Mouse (Mus musculus) lung, postnatal 14 days (tissue): ENCODE measurements around the gene Plk2.
"Not testable (repeated sequence)": the region's sequence is repeated elsewhere in the genome, so short reads cannot be mapped to it uniquely, and the experiment has no call there.

Experiments
- DNase-seq: peaks from one replicate; pipeline ENCODE4 v3.0.0; 2021

Plk2 gene

GRCm38 (mm10) chr13:110394291-110395178 lies at the start of gene Plk2:
Gene Plk2, plus strand, starts transcription at chr13:110395046.
- peak; percentile 98 for DNase-seq

DNA sequence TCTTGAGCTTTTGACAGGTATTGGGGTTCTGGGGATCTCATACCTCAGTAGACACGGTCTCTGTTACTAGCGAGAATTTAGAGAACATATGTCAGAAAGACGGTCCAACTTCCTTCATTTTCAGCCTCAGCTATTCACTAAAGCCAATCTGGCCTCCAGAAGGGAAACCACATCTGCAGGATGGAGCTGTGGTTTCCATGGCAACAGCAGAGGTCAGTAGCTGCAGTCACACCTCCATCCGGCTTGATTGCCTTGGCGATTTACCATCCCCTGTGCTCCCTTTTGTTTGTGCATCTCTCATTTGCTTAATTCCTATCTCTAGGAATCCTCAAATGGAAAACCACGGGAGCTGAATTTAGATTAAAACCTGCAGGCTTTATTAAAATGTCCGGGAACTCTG lies 48.1 kb upstream of the Plk2 start:
- no peak for DNase-seq

- no peak for DNase-seq
These were observed 43.8 kb upstream of the Plk2 start for GRCm38 (mm10) chr13:110351051-110351450.

- DNase-seq = no peak
These were observed 37.9 kb upstream of the Plk2 start, which contains the start of gene Gapt for GRCm38 (mm10) chr13:110356941-110357340. Gene Gapt, minus strand, starts transcription at chr13:110357199.

DNA sequence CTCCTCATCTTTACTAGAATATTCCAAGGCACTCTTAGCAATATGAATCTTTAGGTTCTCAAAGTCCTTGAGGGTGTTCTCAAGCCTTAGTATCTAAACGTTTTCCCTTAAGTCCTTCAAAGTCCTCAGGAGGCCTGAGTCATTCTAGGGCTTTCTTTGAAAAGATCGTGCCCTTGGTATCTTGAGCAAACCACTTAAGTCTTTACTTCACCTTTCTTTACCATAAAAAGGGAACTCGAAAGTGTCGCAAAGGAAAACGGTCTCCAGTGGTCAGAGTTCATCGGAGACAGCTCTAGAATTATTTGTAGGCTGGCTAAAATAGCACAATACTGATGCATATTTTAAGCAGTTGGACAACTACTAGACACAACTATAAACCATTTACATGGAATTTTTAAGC lies 31.1 kb upstream of the Plk2 start:
- no peak for DNase-seq

GRCm38 (mm10) chr13:110366477-110366876 lies 28.4 kb upstream of the Plk2 start:
- DNase-seq = no peak

DNA sequence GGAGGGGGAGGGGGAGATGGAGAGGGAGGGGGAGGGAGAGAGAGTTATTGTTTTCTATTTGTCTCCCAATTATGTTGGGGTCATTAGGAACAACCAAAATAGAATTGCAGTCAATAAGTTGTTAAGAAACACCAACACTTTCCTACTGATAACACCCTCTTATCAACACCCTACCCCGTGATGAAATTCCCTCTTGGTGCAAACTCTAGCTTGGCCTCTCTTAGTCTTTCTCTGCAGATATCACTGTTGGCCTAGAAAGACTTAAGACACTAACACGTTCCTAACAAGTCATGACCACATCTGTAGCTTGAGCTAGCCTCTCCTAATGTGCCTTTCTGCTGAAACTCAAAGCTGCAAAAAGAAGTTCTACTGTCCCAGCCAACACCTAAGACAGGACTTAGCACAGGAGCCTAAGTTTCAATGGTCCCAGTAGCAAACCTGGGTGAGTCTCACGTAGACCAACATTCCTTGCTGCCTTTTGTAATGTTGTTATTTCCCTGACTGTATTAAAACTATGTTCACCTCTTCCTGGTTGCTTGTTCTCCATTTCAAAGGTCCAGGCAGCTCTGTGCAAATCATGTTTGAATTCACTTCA lies 26.8 kb upstream of the Plk2 start:
- DNase-seq = no peak

- peak; percentile 75 for DNase-seq
These were observed 26.2 kb upstream of the Plk2 start for GRCm38 (mm10) chr13:110368556-110369040.

- DNase-seq = no peak
These were observed 25.2 kb upstream of the Plk2 start for GRCm38 (mm10) chr13:110369673-110370072.

GRCm38 (mm10) chr13:110382447-110382901 lies 12.4 kb upstream of the Plk2 start:
- peak; percentile 43 for DNase-seq

DNA sequence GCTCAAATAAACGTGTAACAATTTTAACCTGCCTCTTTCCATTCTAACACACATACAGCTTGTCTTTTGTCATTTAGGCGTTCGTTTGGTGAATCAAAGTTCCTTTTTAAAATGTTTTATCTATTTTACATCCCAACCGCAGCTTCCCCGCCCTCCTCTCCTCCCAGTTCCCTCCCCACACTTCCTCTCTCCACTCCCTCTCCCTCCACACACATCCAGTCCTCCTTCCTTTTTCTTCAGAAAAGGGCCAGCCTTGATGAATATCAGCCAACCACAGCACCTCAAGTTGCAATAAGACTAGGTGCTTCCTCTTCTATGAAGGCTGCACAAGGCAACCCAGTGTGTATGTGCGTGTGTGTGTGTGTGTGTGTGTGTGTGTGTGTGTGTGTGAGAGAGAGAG lies 10.3 kb upstream of the Plk2 start:
- no peak for DNase-seq

DNA sequence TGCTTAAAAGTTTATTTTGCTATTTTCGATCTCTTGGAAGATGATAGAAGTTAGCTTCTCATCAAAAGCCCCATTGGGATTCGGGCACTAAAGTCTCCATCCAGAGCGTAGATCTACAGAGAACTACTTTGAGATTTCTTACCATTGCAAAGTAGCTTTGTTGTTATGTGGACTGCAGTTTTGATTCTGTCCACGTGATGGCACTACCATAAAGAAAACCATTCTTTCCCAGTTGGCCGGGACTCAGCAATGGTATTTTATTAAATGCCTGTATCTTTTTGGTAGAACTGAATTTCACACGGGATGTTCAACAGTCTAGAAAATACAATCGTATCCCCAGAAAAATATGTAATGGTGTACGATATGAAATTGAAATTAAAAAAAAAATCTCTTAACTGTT lies 2.6 kb upstream of the Plk2 start:
- peak; percentile 82 for DNase-seq

DNA sequence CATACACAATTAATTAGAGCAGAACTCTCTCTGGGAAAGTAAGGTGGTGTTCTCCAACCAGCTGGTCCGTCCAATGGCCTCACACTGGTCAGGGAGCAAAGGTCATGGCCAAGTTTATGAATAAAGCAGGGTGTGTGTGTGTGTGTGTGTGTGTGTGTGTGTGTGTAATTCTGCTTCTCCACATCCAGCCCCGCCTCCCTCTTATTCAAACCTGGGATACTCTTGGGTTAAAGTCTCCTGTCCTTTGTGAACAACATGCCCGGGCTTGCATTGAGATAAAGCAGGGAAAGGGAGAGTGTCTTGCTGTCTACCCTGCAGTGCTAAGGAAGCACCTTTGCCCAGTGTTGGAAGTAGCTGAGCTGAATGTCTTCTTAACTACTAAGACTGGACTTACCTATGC lies 2.2 kb upstream of the Plk2 start:
- DNase-seq = no peak

- DNase-seq = peak; percentile 40
These were observed 441 bp downstream of the Plk2 start for GRCm38 (mm10) chr13:110395179-110395794.

- DNase-seq = peak; percentile 16
These were observed 1.3 kb downstream of the Plk2 start for GRCm38 (mm10) chr13:110395916-110396685.

GRCm38 (mm10) chr13:110397750-110398149 lies 2.9 kb downstream of the Plk2 start:
- peak; percentile 23 for DNase-seq

GRCm38 (mm10) chr13:110398513-110399270 lies 3.8 kb downstream of the Plk2 start:
- DNase-seq = peak; percentile 35

DNA sequence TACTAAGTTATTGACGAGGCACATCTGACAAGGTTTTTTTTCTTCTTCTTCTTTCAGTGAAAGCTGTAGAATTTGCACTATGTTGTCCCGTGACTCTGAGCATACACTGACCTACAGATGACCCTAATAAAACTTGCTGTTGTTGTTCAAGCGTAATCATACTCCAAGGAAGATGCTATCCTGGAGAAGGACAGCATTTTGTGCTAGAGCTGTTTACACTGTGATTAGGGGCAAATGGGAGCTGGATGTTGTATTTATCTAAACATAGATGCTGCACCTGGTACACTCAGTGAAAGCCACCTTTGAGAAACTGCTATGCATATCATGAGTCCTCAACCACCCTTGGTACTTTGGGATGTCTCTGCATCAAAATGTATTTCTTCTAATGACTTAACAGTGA lies 6.6 kb downstream of the Plk2 start:
- DNase-seq = no peak

DNA sequence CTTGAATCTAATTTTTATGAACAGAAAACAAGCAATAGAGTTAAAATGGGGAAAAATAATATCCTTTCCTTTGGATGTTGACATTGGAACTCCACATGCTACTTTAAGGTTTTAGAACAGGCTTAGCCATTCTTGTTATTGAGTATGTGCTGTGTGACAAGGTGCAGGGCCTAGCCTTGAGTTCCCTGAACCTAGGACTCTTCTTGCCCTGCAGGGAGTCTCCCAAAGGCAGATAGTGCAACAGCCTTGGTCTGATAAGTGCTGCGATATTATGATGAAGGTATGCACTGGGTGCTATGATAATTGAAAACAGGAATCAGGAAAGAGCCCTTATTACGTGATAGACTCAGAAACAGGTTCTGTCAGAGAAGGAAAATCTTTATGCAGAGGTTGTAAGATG lies 7.0 kb downstream of the Plk2 start:
- no peak for DNase-seq

DNA sequence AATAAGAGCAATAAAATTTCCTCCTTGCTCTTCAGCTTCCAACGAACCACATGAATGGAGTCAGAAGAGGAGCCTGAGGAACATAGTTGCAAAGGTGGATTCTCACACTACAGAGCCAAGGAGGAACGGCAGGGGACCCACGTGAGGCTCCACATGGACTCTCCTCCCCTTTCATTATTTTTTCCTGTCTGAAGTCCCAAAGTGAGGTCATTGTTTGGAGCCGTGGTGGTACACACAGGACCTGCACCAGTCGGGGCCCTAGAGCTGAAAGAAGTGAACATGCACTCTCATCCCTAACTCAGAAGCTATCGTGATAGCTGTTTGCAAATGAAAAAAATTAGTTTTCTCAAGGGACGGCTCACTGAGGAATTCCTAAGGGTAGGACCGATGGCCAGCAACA lies 9.2 kb downstream of the Plk2 start:
- DNase-seq = no peak

- not testable (repeated sequence) for DNase-seq
These were observed 9.8 kb downstream of the Plk2 start for GRCm38 (mm10) chr13:110404686-110405085.

GRCm38 (mm10) chr13:110406152-110406551 lies 11.3 kb downstream of the Plk2 start:
- DNase-seq = peak; percentile 27
